Mouse (Mus musculus): ENCODE measurements around the gene Cep126. TPM values are rescaled to one million over a fixed set of nuclear protein-coding genes. Genes with fewer than 3 reads are reported as not detected.

Gene Cep126
- polyA plus RNA-seq, 1 experiment = 10.0 TPM

DNA sequence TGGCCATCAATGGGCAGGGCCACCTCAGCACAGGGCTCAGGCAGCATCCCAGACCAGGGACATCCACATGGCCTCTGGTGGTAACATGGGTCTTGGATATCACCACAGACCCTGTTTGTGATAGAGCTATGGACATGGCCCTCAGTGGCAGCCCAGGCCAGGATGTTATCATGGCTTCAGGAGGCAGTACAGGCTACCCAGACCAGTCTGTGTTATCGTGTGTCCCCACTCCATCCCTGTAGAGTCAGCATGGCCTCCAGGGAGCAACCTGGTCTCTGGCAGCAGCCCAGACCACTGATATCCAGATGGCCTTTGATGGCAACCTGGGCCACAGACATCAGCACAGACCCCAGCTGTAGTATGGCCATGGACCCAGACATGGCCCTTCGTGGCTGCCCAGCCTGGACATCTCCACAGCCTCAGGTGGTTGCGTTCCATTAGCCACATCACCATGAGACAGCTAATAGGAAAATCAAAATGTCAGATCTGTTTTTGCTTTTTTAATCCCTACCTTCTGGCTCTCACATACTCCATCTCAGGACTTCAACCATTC lies 60.8 kb downstream of the Cep126 start:
- TF ChIP-seq CTCF (IDR thresholded peaks at IDR 0.05; ENCODE audit: borderline replicate concordance, extremely low read depth, insufficient read depth, insufficient read length) (no peak), POLR2A (IDR thresholded peaks at IDR 0.05; ENCODE audit: borderline replicate concordance, extremely low read depth, insufficient read depth, insufficient read length, poor library complexity, severe bottlenecking) (no peak)
- DNase-seq (ENCODE audit: low read depth) = no peak

DNA sequence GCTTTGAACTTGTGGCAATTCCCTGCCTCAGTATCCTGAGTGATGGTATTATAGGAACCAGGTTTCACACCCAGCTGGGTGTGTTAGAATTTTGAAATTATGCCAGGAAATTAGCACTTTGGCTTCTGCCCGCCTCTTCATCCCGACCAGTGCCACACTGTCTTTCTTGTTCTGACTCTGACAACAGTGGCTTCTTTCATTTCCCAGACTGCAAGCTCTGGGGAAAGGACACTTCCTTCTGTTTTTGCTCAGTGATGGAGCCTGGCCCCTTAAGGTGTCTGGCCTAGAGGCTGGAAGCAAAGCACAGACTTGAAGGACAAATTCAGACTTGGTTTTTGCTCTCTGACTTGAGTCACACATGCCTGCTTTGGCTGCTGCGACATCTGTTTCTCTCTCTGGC lies 74.5 kb downstream of the Cep126 start:
- TF ChIP-seq CTCF (IDR thresholded peaks at IDR 0.05; ENCODE audit: borderline replicate concordance, extremely low read depth, insufficient read depth, insufficient read length) (no peak), POLR2A (IDR thresholded peaks at IDR 0.05; ENCODE audit: borderline replicate concordance, extremely low read depth, insufficient read depth, insufficient read length, poor library complexity, severe bottlenecking) (no peak)

DNA sequence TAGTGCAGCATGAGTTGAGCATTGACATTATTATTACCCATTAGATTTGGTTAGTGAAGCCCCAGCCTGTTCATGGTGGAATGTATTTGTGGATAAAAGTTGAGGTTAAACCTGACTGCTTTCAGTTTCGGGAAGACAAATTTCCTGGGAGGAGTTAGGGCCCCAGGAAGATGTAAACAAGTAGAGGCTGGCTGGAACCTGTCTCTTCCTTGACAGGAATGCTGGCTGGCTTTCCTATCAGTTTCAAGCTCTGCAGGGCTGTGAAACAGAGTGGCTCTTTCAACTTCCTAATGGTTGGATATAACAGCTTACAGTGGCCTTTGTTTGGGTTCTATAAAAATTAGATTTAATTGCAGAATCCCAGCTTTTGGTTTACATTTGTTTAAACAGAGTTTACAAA lies 79.3 kb downstream of the Cep126 start:
- no peak for DNase-seq (ENCODE audit: low read depth)
- TF ChIP-seq POLR2A (IDR thresholded peaks at IDR 0.05; ENCODE audit: borderline replicate concordance, extremely low read depth, insufficient read depth, insufficient read length, poor library complexity, severe bottlenecking) (no peak), CTCF (IDR thresholded peaks at IDR 0.05; ENCODE audit: borderline replicate concordance, extremely low read depth, insufficient read depth, insufficient read length) (no peak)

More for the DNA sequence above, 74.5 kb downstream of the Cep126 start:
- no peak for DNase-seq (ENCODE audit: low read depth)

DNA sequence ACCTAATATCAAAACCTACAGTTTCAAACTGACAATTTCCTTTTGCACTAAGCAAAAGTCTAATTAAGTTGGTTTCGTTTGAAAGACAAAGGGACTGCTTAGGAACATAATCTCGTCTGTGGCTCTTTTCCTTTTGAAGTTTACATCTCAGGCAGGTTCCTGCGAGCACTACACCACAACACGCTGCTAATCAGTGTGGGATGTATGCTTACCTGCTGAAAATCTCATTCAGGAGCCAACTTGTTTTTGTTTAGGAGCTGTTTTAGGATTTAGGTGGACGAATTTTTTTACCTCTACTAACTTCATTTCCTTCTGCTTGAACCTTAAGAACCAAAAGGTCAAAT lies 91.1 kb downstream of the Cep126 start:
- TF ChIP-seq POLR2A (IDR thresholded peaks at IDR 0.05; ENCODE audit: borderline replicate concordance, extremely low read depth, insufficient read depth, insufficient read length, poor library complexity, severe bottlenecking) (no peak), CTCF (IDR thresholded peaks at IDR 0.05; ENCODE audit: borderline replicate concordance, extremely low read depth, insufficient read depth, insufficient read length) (no peak)
- DNase-seq (ENCODE audit: low read depth) = no peak

DNA sequence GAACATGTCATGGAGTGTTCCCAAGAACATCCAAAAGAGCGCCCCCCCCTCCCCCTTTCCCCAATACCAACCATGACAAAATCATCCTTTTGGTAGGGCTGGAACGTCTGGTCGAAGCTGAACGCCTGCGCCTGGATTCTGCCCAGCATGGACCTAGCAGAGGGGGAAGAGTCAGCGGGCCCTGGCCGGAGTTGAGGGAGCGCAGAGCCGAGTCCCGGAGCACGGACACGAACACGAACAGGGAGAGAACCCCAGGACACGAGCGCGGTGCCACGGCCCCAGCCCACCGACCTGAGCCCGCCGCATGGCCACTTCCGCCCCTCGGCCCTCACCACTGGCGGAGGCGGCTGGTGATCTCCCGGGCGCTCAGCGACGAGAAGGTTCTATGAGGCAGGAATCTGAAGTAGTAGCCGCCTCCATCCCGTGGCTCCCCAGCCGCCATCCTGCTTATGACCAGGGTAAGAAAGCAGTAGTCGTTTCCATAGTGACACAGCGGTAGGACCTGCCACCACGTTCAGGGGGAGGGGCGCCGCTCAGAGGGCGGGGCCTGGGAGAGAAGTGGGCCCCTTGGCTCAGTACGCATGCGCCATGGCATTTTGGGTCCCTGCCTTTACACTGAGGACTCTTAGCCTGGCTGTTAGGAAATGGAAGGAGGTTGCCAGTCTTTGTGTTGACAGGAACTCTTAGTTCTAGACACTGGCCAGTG lies 91.6 kb downstream of the Cep126 start, which contains the start of gene Cfap300:
Gene Cfap300, minus strand, starts transcription at position 486 of the 706 bp plus-strand sequence.
- peak; percentile 99 for DNase-seq (ENCODE audit: low read depth)
- TF ChIP-seq CTCF (IDR thresholded peaks at IDR 0.05; ENCODE audit: borderline replicate concordance, extremely low read depth, insufficient read depth, insufficient read length) (no peak), POLR2A (IDR thresholded peaks at IDR 0.05; ENCODE audit: borderline replicate concordance, extremely low read depth, insufficient read depth, insufficient read length, poor library complexity, severe bottlenecking) (peak; percentile 45; the same call in 1 of the 2 replicates)

DNA sequence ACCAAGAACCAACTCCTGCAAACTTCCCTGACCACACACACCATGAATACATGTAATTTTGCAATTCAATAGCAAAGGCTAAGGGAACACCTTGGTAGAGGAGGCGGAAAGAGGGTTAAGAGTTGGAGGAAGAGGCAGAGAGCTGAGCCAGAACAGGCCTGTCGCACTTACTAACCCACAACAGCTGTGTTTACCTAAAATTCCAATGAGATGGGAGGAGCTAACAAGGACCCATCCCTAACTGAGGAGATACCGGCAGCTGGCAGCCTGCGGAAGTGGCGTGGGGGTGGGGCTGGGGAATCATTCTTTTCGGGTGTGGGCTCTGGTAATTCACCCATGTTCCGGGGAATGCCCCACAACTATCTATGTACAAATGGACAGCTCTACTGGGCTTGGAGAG lies 98.5 kb downstream of the Cep126 start:
- DNase-seq (ENCODE audit: low read depth) = peak; percentile 47
- TF ChIP-seq CTCF (IDR thresholded peaks at IDR 0.05; ENCODE audit: borderline replicate concordance, extremely low read depth, insufficient read depth, insufficient read length) = no peak
- TF ChIP-seq POLR2A (IDR thresholded peaks at IDR 0.05; ENCODE audit: borderline replicate concordance, extremely low read depth, insufficient read depth, insufficient read length, poor library complexity, severe bottlenecking) = no peak

DNA sequence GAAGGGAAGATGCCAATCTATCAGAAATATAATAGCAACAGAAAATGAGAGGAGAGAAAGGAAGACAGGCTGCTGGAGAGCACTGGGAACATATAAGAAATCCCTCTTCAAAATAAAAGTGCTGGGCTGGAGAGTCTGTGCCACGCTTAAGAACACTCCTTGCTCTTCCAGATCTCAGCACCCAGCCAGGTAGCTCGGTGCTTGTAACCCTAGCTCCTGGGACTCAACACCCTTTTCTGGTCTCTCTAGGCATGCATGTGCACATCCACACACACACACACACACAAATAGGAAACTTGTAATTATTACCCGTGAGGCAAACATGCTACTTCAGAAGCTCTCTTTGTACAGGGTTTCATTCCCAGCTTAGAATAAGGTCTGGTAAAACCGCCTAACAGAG lies 99.0 kb downstream of the Cep126 start:
- no peak for DNase-seq (ENCODE audit: low read depth)
- TF ChIP-seq POLR2A (IDR thresholded peaks at IDR 0.05; ENCODE audit: borderline replicate concordance, extremely low read depth, insufficient read depth, insufficient read length, poor library complexity, severe bottlenecking) (no peak), CTCF (IDR thresholded peaks at IDR 0.05; ENCODE audit: borderline replicate concordance, extremely low read depth, insufficient read depth, insufficient read length) (no peak)

DNA sequence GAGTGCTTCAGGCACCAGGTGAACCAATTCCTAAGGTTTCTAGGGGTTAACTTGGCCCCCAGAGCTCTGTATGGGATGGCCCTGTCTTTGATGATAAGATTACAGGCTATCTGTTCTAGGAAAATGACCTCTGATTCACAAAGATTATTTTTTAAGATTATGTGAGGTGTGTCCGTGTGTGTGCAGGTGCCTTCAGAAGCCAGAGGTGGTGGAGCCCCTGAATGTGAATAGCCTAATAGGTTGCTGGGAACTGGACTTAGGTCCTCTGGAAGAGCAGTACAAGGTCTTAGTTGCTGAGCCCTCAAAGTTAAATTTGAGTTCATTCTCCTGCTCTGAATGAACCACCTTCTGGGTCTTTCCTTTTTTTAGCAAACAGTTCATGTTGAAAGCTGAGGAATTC lies 100.0 kb downstream of the Cep126 start:
- DNase-seq (ENCODE audit: low read depth) = no peak
- TF ChIP-seq POLR2A (IDR thresholded peaks at IDR 0.05; ENCODE audit: borderline replicate concordance, extremely low read depth, insufficient read depth, insufficient read length, poor library complexity, severe bottlenecking) = no peak
- TF ChIP-seq CTCF (IDR thresholded peaks at IDR 0.05; ENCODE audit: borderline replicate concordance, extremely low read depth, insufficient read depth, insufficient read length) = no peak

DNA sequence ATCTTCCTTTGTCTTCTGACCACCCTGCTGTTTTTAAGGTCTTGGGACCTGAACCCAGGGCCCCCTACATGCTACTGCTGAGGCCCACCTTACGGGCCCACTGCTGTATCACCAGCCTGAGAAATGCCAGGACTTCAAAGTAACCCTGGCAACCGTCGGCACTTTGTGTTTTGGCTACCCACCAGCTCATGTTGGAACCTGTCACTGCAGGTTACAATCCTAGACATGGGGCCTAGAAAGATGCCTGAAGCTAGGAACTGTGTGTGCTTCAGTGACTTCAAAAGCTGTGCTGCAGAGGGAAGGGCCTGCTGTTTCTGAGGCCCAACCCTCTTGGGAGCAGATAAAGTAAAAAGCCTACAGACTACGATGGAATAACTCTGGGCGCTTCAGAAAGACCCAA lies 101.2 kb downstream of the Cep126 start:
- DNase-seq (ENCODE audit: low read depth) = peak; percentile 56
- TF ChIP-seq POLR2A (IDR thresholded peaks at IDR 0.05; ENCODE audit: borderline replicate concordance, extremely low read depth, insufficient read depth, insufficient read length, poor library complexity, severe bottlenecking) (no peak), CTCF (IDR thresholded peaks at IDR 0.05; ENCODE audit: borderline replicate concordance, extremely low read depth, insufficient read depth, insufficient read length) (no peak)

Other genes starting within 250 kb of the Cep126 start
- 13.5 and 22.2 TPM in 2 replicates for gene Yap1, start 129.7 kb downstream of the Cep126 start, polyA plus RNA-seq (2012; rRNA removed)
- 12.5 and 12.9 TPM in 2 replicates for gene Cfap300, start 91.5 kb downstream of the Cep126 start, polyA plus RNA-seq (2012; rRNA removed)